Mouse (Mus musculus): Measurements from ENCODE around the gene Dock10. TPM values are rescaled to one million over a fixed set of nuclear protein-coding genes. Genes with fewer than 3 reads are reported as not detected.

The Dock10 gene
- polyA plus RNA-seq, 2 experiments, result 3.5 to 3.6 TPM

DNA sequence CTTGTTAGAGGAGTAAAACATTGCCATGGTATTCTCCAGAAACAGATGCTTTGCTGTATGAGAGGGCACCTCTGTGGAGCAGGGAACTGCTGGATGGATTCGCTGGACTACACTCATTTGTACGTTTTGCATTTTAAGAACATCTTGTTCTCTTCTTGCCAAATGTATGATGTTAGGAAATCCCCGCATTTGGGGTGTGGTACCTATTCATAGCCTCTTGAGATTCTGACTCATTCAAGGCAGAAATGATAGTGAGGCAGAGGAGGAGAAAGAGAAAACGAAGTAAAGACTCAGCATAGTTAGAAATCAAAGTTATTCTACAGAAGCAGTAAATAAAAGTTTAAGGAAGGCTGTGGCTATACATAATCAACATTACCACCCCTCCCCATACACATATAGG, 262.0 kb downstream of the Dock10 start:
- Histone ChIP-seq H3K4me3 (ENCODE audit: insufficient read depth in 1 of 2, low read depth in 2 of 2, low read length in 2 of 2) (no peak overlapping the region), H3K9ac (replicated peaks) (no peak overlapping the region), H3K4me1 (replicated peaks; ENCODE audit: control insufficient read depth in 2 of 2, insufficient read depth in 2 of 2, low read length in 1 of 2) (no peaks in the 10 kb centered on the region), H3K27ac (no peak overlapping the region), H3K4me2 (ENCODE audit: low read depth) (no peak overlapping the region), H3K9me3 (ENCODE audit: control insufficient read depth, low read length) (no peaks in the 10 kb centered on the region), H3K36me3 (replicated peaks; ENCODE audit: control insufficient read depth, insufficient read depth, low read depth) (no peaks in the 10 kb centered on the region), H3K27me3 (ENCODE audit: control insufficient read depth, insufficient read depth, low read length) (no peaks in the 10 kb centered on the region)
- 50% methylated on average over 4 of the region's 4 CpGs for WGBS (ENCODE audit: insufficient replicate concordance)
- TF ChIP-seq EP300 (IDR thresholded peaks at IDR 0.05; ENCODE audit: low read depth) (no peak), CTCF (IDR thresholded peaks at IDR 0.05; ENCODE audit: low read depth) (no peak)
- DNase-seq (ENCODE audit: low read depth in 3 of 3, low spot score in 3 of 3), result peak in 1 of 3 experiments; percentile 2
- no peak for ATAC-seq (ENCODE audit: insufficient read depth)

DNA sequence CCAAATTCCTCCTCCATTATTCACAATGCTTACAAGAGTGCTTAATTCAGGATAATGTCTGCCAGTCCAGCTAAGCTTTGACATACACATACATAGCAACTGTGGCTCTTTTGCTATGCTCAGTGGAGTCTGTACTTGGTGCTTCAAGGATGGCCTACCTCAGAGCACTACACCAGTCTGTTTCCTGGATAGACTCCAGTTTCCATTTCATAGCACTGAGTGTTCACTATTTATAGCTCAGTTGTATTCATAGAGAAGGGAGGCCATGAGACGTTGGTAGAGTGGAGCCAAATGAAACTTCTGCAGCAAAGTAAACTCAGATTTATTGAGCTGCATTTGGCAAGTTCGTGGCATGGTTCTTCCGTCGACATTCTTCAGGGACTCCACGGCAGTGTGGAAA, 274.9 kb downstream of the Dock10 start:
- Histone ChIP-seq H3K9me3 (ENCODE audit: control insufficient read depth, low read length) (no peaks in the 10 kb centered on the region), H3K4me3 (ENCODE audit: insufficient read depth in 1 of 2, low read depth in 2 of 2, low read length in 2 of 2) (no peak overlapping the region), H3K4me1 (replicated peaks; ENCODE audit: control insufficient read depth in 2 of 2, insufficient read depth in 2 of 2, low read length in 1 of 2) (no peaks in the 10 kb centered on the region), H3K4me2 (ENCODE audit: low read depth) (no peak overlapping the region), H3K36me3 (replicated peaks; ENCODE audit: control insufficient read depth, insufficient read depth, low read depth) (no peaks in the 10 kb centered on the region), H3K27ac (no peak overlapping the region), H3K27me3 (ENCODE audit: control insufficient read depth, insufficient read depth, low read length) (no peaks in the 10 kb centered on the region), H3K9ac (replicated peaks) (no peak overlapping the region)
- TF ChIP-seq EP300 (IDR thresholded peaks at IDR 0.05; ENCODE audit: low read depth), result no peak
- no peak for TF ChIP-seq CTCF (IDR thresholded peaks at IDR 0.05; ENCODE audit: low read depth)
- no peak for DNase-seq (ENCODE audit: low read depth in 3 of 3, low spot score in 3 of 3)
- no peak for ATAC-seq (ENCODE audit: insufficient read depth)
- WGBS (ENCODE audit: insufficient replicate concordance), result 64% methylated on average over 5 of the region's 5 CpGs

DNA sequence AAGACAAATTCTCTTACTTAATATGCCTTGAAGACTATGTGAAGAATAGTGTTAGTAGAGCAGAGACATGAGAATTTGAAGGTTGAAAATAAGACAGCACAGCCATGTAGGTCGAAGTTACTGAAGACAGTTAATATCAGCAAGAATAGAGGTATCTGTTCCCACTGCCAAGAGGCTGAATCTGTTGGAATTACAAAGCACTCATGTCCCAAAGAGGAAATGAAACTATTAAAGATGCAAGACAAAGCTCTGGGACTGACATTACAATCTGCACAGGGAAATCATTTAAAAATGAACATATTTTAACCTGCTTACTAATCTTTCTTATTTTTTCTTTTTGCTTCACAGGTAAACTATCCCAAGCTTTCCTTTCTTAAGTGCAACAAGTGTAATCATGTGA, 283.4 kb downstream of the Dock10 start:
- no peaks in the 10 kb centered on the region for H3K36me3 ChIP-seq (replicated peaks; ENCODE audit: control insufficient read depth, insufficient read depth, low read depth)
- TF ChIP-seq EP300 (IDR thresholded peaks at IDR 0.05; ENCODE audit: low read depth) (no peak), CTCF (IDR thresholded peaks at IDR 0.05; ENCODE audit: low read depth) (no peak)
- no peaks in the 10 kb centered on the region for H3K4me1 ChIP-seq (replicated peaks; ENCODE audit: control insufficient read depth in 2 of 2, insufficient read depth in 2 of 2, low read length in 1 of 2)
- 36% methylated on average over 1 of the region's 1 CpGs for WGBS (ENCODE audit: insufficient replicate concordance)
- no peak overlapping the region for H3K4me2 ChIP-seq (ENCODE audit: low read depth)
- H3K9me3 ChIP-seq (ENCODE audit: control insufficient read depth, low read length), result no peaks in the 10 kb centered on the region
- H3K9ac ChIP-seq (replicated peaks), result no peak overlapping the region
- H3K27me3 ChIP-seq (ENCODE audit: control insufficient read depth, insufficient read depth, low read length), result no peaks in the 10 kb centered on the region
- H3K4me3 ChIP-seq (ENCODE audit: insufficient read depth in 1 of 2, low read depth in 2 of 2, low read length in 2 of 2), result no peak overlapping the region
- ATAC-seq (ENCODE audit: insufficient read depth) (no peak), DNase-seq (ENCODE audit: low read depth in 3 of 3, low spot score in 3 of 3) (no peak)
- no peak overlapping the region for H3K27ac ChIP-seq

DNA sequence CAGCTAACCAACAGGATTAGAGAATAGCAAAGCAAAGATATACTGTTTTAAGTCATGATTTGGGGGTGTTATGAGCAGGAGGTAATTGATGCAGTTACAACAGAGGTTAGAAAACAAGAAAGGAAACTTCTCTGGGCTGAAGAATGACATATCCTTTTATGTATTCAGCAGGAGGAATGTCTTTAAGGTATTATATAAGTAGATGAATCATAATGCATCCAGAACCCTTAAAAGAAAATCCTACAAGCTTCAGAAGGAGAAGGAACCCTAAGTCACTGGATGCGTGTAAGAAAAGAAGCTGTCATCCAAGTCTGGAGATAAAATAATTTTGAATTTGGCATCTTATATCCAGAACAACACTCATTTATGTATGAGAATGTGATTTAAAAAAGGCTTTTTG, 285.9 kb downstream of the Dock10 start:
- TF ChIP-seq EP300 (IDR thresholded peaks at IDR 0.05; ENCODE audit: low read depth) (no peak), CTCF (IDR thresholded peaks at IDR 0.05; ENCODE audit: low read depth) (no peak)
- 89% methylated on average over 1 of the region's 1 CpGs for WGBS (ENCODE audit: insufficient replicate concordance)
- Histone ChIP-seq H3K9me3 (ENCODE audit: control insufficient read depth, low read length) (no peaks in the 10 kb centered on the region), H3K4me2 (ENCODE audit: low read depth) (no peak overlapping the region), H3K36me3 (replicated peaks; ENCODE audit: control insufficient read depth, insufficient read depth, low read depth) (no peaks in the 10 kb centered on the region), H3K4me3 (ENCODE audit: insufficient read depth in 1 of 2, low read depth in 2 of 2, low read length in 2 of 2) (no peak overlapping the region), H3K27me3 (ENCODE audit: control insufficient read depth, insufficient read depth, low read length) (no peaks in the 10 kb centered on the region), H3K9ac (replicated peaks) (no peak overlapping the region), H3K4me1 (replicated peaks; ENCODE audit: control insufficient read depth in 2 of 2, insufficient read depth in 2 of 2, low read length in 1 of 2) (no peaks in the 10 kb centered on the region), H3K27ac (no peak overlapping the region)
- ATAC-seq (ENCODE audit: insufficient read depth) (no peak), DNase-seq (ENCODE audit: low read depth in 3 of 3, low spot score in 3 of 3) (no peak)

DNA sequence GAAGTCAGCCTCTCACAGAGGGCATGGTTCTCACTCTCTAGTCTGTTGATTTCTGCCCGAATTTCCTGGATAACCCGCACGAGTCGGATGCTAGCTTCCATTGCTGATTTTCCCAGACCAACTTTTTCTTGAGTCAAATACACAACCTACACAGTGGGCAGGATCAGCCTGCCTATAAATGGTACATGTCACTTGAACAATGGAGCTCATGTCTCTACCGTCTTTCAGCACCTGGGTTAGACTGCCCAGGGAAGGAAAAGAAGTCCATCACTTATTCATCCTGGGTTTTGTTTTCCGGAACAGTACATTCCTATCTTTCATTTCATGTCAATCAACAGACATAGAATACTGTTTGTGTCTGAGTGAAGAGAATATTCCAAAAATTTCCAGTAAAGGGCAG, 297.0 kb downstream of the Dock10 start, which contains the start of gene Gm45261:
Gene Gm45261, minus strand, starts transcription at position 101 of the 400 bp plus-strand sequence.
- Histone ChIP-seq H3K27me3 (ENCODE audit: control insufficient read depth, insufficient read depth, low read length) (no peaks in the 10 kb centered on the region), H3K9ac (replicated peaks) (no peak within 1 kb of the TSS), H3K4me3 (ENCODE audit: insufficient read depth in 1 of 2, low read depth in 2 of 2, low read length in 2 of 2) (no peak within 1 kb of the TSS), H3K4me2 (ENCODE audit: low read depth) (no peak within 1 kb of the TSS), H3K9me3 (ENCODE audit: control insufficient read depth, low read length) (no peaks in the 10 kb centered on the region), H3K4me1 (replicated peaks; ENCODE audit: control insufficient read depth in 2 of 2, insufficient read depth in 2 of 2, low read length in 1 of 2) (no peaks in the 10 kb centered on the region), H3K36me3 (replicated peaks; ENCODE audit: control insufficient read depth, insufficient read depth, low read depth) (no peaks in the 10 kb centered on the region), H3K27ac (no peak within 1 kb of the TSS)
- no peak for TF ChIP-seq EP300 (IDR thresholded peaks at IDR 0.05; ENCODE audit: low read depth)
- no peak for TF ChIP-seq CTCF (IDR thresholded peaks at IDR 0.05; ENCODE audit: low read depth)
- no peak for DNase-seq (ENCODE audit: low read depth in 3 of 3, low spot score in 3 of 3)
- 59% methylated on average over 6 of the region's 6 CpGs for WGBS (ENCODE audit: insufficient replicate concordance)
- no peak for ATAC-seq (ENCODE audit: insufficient read depth)
